Mouse (Mus musculus): ENCODE results near the gene Cadps. TPM values are rescaled to one million over a fixed set of nuclear protein-coding genes. Genes with fewer than 3 reads are reported as not detected.
A peak's percentile ranks its signal among the peaks of the same experiment; 100 is the strongest.

Cadps gene
- polyA plus RNA-seq, 1 experiment from 2014 or later, result 0.56 TPM

DNA sequence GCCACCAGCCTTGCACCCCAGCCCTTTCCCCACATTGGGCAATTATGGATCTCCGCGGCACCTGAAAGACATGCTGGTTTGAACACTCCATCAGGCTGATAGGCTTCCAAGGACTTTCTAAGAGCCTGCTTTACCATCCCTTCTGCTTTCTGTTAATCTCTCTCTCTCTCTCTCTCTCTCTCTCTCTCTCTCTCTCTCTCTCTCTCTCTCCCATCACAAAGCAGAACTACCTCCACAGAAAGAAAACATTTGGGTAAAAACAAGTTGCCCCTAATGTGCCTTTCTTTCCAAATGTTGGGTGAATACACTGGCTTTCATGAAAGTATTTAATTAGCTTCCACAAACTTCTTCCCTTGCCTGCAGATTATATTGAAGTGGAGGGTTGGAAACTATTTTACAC lies 474.8 kb downstream of the Cadps start, which contains the start of gene Fezf2:
TSS of gene Fezf2 (minus strand) at position 101 of the 400 bp plus-strand sequence.
- H3K4me1 ChIP-seq (ENCODE audit: control insufficient read depth, insufficient read depth, low read length), result peaks cover 2% of the 10 kb centered on the region; the same call in 1 of the 2 replicates
- H3K4me3 ChIP-seq (ENCODE audit: low read length), result peak within 1 kb of the TSS; percentile 43; the same call in 1 of the 2 replicates
- no peak within 1 kb of the TSS for H3K9ac ChIP-seq (ENCODE audit: low read length)
- no peak within 1 kb of the TSS for H3K27ac ChIP-seq (ENCODE audit: low read length)
- no peak for ATAC-seq (replicated peaks; ENCODE audit: extremely low read depth, insufficient read depth, low FRiP score)
- H3K36me3 ChIP-seq (ENCODE audit: control insufficient read depth, insufficient read depth), result no peaks in the 10 kb centered on the region
- 5% methylated on average over 2 of the region's 2 CpGs for WGBS
- H3K4me2 ChIP-seq (ENCODE audit: low read depth, low read length), result peak within 1 kb of the TSS; percentile 55
- H3K27me3 ChIP-seq (ENCODE audit: control insufficient read depth, insufficient read depth, low read length), result peaks cover 95% of the 10 kb centered on the region
- H3K9me3 ChIP-seq (replicated peaks; ENCODE audit: control insufficient read depth, low read length), result no peaks in the 10 kb centered on the region

DNA sequence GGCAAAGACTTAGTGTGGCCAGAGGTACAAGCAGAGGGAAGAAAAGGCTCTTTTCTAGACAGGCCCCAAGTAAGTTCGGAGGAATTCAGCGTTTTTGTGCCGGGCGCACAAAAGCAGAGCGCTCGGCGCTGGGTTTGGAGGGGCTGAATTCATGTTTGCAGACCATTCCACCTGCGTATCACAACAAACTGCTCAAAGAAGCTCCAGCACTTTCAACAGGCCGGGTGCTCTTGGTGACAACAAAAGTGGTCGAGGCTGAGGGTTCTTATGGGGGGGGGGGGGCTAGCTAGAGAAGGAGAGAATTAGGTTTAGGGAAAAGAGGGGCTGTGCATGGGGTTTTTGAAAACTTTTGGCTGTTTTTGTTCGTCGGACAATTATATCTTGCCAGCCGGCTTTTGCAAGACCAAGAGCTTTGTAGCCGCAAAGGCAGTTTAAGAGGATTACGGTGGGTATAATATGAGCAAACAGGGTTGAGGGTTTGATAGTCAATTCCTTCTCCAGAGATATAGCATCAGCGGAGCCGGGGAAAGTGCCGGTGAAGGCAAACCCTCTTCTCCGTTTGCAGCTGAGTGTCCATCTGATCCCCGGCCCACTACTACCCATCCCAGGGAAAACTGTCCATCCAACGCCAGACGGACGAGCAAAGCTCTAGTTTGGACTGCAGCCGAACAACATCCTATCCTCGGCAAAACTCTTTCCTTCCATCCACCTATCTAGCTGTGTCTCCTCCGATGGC lies 475.8 kb downstream of the Cadps start:
- Histone ChIP-seq H3K36me3 (ENCODE audit: control insufficient read depth, insufficient read depth) (no peaks in the 10 kb centered on the region), H3K27ac (ENCODE audit: low read length) (no peak overlapping the region), H3K4me3 (ENCODE audit: low read length) (peak overlapping the region; percentile 43), H3K9me3 (replicated peaks; ENCODE audit: control insufficient read depth, low read length) (no peaks in the 10 kb centered on the region), H3K4me2 (ENCODE audit: low read depth, low read length) (peak overlapping the region; percentile 55), H3K27me3 (ENCODE audit: control insufficient read depth, insufficient read depth, low read length) (peaks cover 99% of the 10 kb centered on the region), H3K4me1 (ENCODE audit: control insufficient read depth, insufficient read depth, low read length) (peaks cover 2% of the 10 kb centered on the region; the same call in 1 of the 2 replicates), H3K9ac (ENCODE audit: low read length) (no peak overlapping the region)
- no peak for ATAC-seq (replicated peaks; ENCODE audit: extremely low read depth, insufficient read depth, low FRiP score)
- 3% methylated on average over 26 of the region's 26 CpGs for WGBS

DNA sequence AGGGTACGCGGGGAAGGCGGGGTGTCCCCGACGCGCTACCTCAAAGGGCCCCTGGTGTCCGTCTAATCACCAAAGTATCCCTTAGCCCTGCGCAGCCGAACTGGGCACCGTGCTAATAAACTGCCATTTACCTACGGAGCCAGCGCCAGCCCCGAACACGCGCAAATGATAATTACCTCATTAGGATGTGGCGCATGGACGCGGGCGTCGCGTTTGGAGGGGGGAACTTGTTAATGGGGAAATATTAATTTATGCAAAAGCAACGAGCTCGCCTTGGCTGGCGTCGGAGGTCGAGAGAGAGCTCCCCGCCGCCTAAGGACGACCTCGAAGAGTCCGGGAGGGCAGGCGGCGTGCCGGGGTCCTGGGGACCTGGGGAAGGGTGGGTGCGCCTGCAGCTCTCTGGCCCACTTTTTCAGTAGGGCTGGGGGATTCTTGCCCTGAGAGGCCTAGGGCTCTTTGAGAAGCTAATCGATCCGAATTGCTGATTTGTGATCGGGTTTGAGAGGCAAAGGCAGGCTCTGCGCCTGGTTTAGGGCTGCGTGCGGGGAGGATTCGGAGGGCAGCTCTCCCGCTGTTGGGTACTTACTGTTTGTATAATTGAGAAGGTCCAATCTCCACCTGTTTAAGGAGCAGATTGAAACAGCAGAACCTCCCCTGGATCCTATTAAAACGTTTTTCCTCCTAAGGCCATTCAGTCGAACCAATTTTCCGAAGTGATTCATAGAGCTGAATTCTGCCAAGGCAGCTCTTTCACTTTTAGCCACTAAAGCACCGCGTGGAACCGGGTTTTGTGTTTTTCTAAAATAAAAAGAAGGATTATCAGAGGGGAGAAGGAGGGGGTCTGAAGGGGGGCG lies 476.6 kb downstream of the Cadps start:
- peaks cover 4% of the 10 kb centered on the region; the same call in 1 of the 2 replicates for H3K4me1 ChIP-seq (ENCODE audit: control insufficient read depth, insufficient read depth, low read length)
- WGBS, result 1% methylated on average over 50 of the region's 50 CpGs

DNA sequence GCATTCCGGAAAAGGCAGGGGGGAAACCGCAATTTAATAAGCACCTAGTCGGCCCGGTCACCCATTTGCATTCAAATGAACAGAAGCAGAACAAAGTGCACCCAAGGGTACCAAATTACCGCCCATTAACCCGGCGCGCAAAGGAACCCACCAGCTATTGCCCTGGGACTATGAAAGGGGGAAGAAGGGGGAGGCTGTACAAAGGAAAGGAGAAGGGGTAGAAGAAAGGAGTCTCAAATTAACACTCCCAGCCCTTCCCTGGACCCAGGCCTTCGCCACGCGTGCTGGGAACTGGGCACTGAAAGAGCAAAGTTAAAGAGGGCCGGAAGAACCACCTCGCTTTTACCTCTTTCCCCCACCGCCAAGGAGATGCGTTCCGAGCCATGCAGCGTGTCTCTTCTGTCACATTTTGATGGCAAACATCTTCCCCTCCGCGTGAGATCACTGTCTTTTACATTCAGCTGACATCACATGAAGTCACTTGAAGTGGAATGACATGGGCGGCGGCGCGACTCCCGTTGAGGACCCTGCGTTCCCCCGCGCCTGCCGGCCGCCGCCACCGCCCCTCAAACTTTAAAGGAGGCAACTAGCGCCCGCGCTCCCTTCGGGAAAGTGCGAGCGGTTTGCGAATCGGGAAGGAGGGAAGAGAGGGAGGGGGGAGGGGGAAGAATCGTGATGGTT lies 477.5 kb downstream of the Cadps start:
- Histone ChIP-seq H3K4me1 (ENCODE audit: control insufficient read depth, insufficient read depth, low read length) (peaks cover 7% of the 10 kb centered on the region), H3K27ac (ENCODE audit: low read length) (no peak overlapping the region), H3K36me3 (ENCODE audit: control insufficient read depth, insufficient read depth) (no peaks in the 10 kb centered on the region), H3K9ac (ENCODE audit: low read length) (no peak overlapping the region), H3K4me3 (ENCODE audit: low read length) (peak overlapping the region; percentile 38), H3K9me3 (replicated peaks; ENCODE audit: control insufficient read depth, low read length) (no peaks in the 10 kb centered on the region), H3K27me3 (ENCODE audit: control insufficient read depth, insufficient read depth, low read length) (peaks cover 100% of the 10 kb centered on the region), H3K4me2 (ENCODE audit: low read depth, low read length) (peak overlapping the region; percentile 50)
- ATAC-seq (replicated peaks; ENCODE audit: extremely low read depth, insufficient read depth, low FRiP score), result no peak
- 2% methylated on average over 40 of the region's 40 CpGs for whole genome bisulfite sequencing

More for the DNA sequence above, 476.6 kb downstream of the Cadps start:
- H3K9me3 ChIP-seq (replicated peaks; ENCODE audit: control insufficient read depth, low read length), result no peaks in the 10 kb centered on the region
- no peak overlapping the region for H3K9ac ChIP-seq (ENCODE audit: low read length)
- peak overlapping the region; percentile 43 for H3K4me3 ChIP-seq (ENCODE audit: low read length)
- H3K27me3 ChIP-seq (ENCODE audit: control insufficient read depth, insufficient read depth, low read length), result peaks cover 100% of the 10 kb centered on the region
- no peak for ATAC-seq (replicated peaks; ENCODE audit: extremely low read depth, insufficient read depth, low FRiP score)
- H3K27ac ChIP-seq (ENCODE audit: low read length), result no peak overlapping the region
- peak overlapping the region; percentile 55 for H3K4me2 ChIP-seq (ENCODE audit: low read depth, low read length)
- no peaks in the 10 kb centered on the region for H3K36me3 ChIP-seq (ENCODE audit: control insufficient read depth, insufficient read depth)

DNA sequence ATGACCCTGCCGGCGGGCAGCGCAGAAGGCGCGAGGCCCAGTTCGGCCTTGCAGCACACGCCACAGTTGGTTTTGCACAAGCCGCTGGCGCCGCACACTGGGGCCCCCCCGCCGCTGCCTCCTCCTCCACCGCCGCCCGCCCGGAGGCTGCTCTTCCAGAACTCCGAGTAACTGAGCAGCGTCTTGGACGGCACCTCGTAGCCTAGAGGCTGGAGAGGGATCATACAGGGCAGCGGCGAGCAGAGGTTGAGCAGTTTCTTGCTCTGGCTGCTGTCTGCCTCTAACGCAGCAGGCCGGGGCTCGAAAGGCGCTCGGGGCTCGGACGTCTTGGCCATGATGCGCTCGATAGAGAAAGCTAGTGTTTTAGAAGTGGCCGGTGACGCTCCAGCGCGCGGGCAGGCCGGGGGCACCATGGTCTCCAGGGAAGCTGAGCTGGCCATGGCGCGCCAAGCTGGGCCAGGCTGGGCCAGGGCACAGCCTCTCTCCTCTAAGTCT lies 478.1 kb downstream of the Cadps start:
- WGBS, result 1% methylated on average over 39 of the region's 39 CpGs
- Histone ChIP-seq H3K27me3 (ENCODE audit: control insufficient read depth, insufficient read depth, low read length) (peaks cover 99% of the 10 kb centered on the region), H3K36me3 (ENCODE audit: control insufficient read depth, insufficient read depth) (no peaks in the 10 kb centered on the region), H3K4me2 (ENCODE audit: low read depth, low read length) (peak overlapping the region; percentile 50), H3K4me1 (ENCODE audit: control insufficient read depth, insufficient read depth, low read length) (peaks cover 11% of the 10 kb centered on the region), H3K27ac (ENCODE audit: low read length) (no peak overlapping the region), H3K9ac (ENCODE audit: low read length) (no peak overlapping the region), H3K9me3 (replicated peaks; ENCODE audit: control insufficient read depth, low read length) (no peaks in the 10 kb centered on the region), H3K4me3 (ENCODE audit: low read length) (peak overlapping the region; percentile 38)
- no peak for ATAC-seq (replicated peaks; ENCODE audit: extremely low read depth, insufficient read depth, low FRiP score)

DNA sequence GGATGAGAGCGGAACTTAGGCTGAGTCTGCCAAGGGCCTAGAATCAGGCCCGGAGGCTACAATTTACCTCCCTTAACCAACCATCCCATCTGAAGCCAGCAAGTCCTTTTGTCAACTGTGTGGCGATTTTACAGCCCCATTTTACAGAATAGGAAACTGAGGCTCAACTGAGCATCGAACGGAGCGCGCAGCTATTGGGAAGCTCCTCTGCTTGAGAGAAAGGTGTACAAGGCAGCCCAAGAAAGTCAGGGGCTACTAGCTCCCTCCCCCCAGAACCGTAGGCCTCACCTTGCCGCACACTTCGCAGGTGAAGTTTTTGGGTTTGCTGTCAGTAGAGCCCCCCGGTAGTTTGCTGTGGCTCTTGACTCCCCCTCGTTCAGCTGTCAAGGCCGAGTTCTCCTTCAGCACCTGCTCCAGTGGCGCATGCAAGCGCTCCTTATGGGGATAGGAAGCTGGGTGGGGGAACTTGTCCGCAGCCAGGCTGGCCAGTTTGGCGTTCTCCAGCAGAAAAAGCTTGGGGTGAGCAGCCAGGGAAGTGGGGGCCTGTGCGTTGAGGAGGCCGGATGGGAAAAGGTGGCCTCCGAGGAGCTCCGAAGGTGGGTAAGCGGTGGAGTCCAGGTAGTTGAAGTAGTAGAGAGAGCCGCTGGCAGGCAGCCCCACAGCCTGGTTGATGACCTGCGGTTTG lies 478.7 kb downstream of the Cadps start:
- Histone ChIP-seq H3K4me2 (ENCODE audit: low read depth, low read length) (peak overlapping the region; percentile 50; the same call in 1 of the 2 replicates), H3K36me3 (ENCODE audit: control insufficient read depth, insufficient read depth) (no peaks in the 10 kb centered on the region), H3K4me3 (ENCODE audit: low read length) (peak overlapping the region; percentile 38), H3K9me3 (replicated peaks; ENCODE audit: control insufficient read depth, low read length) (no peaks in the 10 kb centered on the region), H3K4me1 (ENCODE audit: control insufficient read depth, insufficient read depth, low read length) (peaks cover 11% of the 10 kb centered on the region), H3K9ac (ENCODE audit: low read length) (no peak overlapping the region), H3K27ac (ENCODE audit: low read length) (no peak overlapping the region), H3K27me3 (ENCODE audit: control insufficient read depth, insufficient read depth, low read length) (peaks cover 99% of the 10 kb centered on the region)
- 4% methylated on average over 24 of the region's 24 CpGs for WGBS
- no peak for ATAC-seq (replicated peaks; ENCODE audit: extremely low read depth, insufficient read depth, low FRiP score)

DNA sequence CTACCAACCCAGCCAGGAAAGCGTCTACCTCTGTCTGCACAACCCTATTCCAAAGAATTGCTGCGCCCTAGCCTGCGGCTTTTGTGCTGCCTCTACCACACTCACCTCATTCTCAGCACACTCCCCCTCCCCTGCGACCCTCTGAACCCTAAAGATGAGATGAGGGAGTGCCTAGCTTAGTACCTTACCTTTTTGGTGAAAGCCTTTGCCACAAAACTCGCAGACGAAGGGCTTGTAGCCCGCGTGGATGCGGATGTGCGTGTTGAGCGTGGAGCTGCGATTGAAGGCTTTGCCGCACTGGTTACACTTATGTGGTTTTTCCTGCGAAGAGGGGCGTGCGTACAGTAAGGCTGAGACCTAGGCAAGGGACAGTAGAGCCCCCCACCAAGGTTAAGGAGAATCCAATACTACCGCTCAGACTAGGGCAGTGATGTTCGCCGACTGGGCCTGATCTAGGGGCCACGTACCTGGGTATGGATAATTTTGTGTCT lies 479.4 kb downstream of the Cadps start:
- Histone ChIP-seq H3K4me3 (ENCODE audit: low read length) (no peak overlapping the region), H3K9ac (ENCODE audit: low read length) (no peak overlapping the region), H3K9me3 (replicated peaks; ENCODE audit: control insufficient read depth, low read length) (no peaks in the 10 kb centered on the region), H3K4me2 (ENCODE audit: low read depth, low read length) (no peak overlapping the region), H3K4me1 (ENCODE audit: control insufficient read depth, insufficient read depth, low read length) (peaks cover 11% of the 10 kb centered on the region), H3K27ac (ENCODE audit: low read length) (no peak overlapping the region), H3K27me3 (ENCODE audit: control insufficient read depth, insufficient read depth, low read length) (peaks cover 97% of the 10 kb centered on the region), H3K36me3 (ENCODE audit: control insufficient read depth, insufficient read depth) (no peaks in the 10 kb centered on the region)
- 3% methylated on average over 20 of the region's 20 CpGs for WGBS
- no peak for ATAC-seq (replicated peaks; ENCODE audit: extremely low read depth, insufficient read depth, low FRiP score)

DNA sequence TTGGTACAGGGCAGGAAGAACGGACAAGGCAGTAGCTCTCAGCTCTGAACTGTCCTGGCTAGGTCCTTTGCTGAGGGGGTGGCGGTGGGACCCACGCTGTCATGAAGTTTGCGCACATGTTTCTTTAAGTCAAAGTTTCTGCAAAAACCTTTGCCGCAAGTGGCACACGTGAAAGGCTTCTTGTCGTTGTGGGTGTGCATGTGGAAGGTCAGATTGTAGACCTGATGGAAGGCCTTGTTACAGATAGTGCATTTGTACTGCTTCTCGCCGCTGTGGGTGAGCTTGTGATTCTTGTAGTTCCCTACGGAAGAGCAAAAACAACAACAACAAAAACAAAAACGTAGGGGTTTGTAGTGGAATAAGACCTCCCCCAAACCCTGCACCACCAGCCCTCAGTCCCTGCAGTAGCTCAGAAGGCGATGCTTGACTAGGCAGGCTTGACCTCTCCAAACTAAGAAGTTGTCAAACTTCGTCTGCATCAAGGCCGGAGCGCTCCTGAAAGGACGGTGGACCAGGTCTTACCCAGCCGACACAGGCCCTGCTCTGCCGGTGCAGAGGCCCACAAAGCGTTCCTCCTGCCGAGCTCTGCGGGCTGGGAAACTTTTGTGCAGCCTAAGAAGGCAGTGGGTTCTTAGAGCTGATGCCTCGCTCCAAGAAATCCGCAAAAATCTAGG lies 480.3 kb downstream of the Cadps start:
- H3K4me2 ChIP-seq (ENCODE audit: low read depth, low read length), result no peak overlapping the region
- peaks cover 11% of the 10 kb centered on the region for H3K4me1 ChIP-seq (ENCODE audit: control insufficient read depth, insufficient read depth, low read length)
- H3K27ac ChIP-seq (ENCODE audit: low read length), result no peak overlapping the region
- 3% methylated on average over 23 of the region's 23 CpGs for WGBS
- no peaks in the 10 kb centered on the region for H3K9me3 ChIP-seq (replicated peaks; ENCODE audit: control insufficient read depth, low read length)
- ATAC-seq (replicated peaks; ENCODE audit: extremely low read depth, insufficient read depth, low FRiP score), result no peak
- no peak overlapping the region for H3K4me3 ChIP-seq (ENCODE audit: low read length)
- H3K36me3 ChIP-seq (ENCODE audit: control insufficient read depth, insufficient read depth), result no peaks in the 10 kb centered on the region
- H3K27me3 ChIP-seq (ENCODE audit: control insufficient read depth, insufficient read depth, low read length), result peaks cover 97% of the 10 kb centered on the region
- H3K9ac ChIP-seq (ENCODE audit: low read length), result no peak overlapping the region

All from heart, embryonic 16.5 days (tissue).